Mouse (Mus musculus) heart, postnatal 14 days (tissue): Measurements from ENCODE around the gene Nxf1. TPM values are rescaled to one million over a fixed set of nuclear protein-coding genes. Genes with fewer than 3 reads are reported as not detected.
"Not testable (repeated sequence)": the region's sequence is repeated elsewhere in the genome, so short reads cannot be mapped to it uniquely, and the experiment has no call there.

Experiments
- DNase-seq, 2 experiments: peaks; one replicate each; pipeline ENCODE4 v3.0.0; 2021 to 2022
- intact Hi-C: fragments of 180-260 bp; cut with DNase I; formaldehyde crosslinking; loops from one replicate; pipeline ENCODE4 v1.15.1; 2025
- long read RNA-seq, 2 experiments: library from polyadenylated mRNA; stranded (forward); transcript quantifications; one replicate each; pipeline ENCODE4 v2.0.0; 2021
- total RNA-seq, 2 experiments: library from RNA; stranded (reverse); gene quantifications; 2 replicates each; pipeline ENCODE4 v1.2.3; 2021

Gene Nxf1
- total RNA-seq: 10 to 100 TPM; 59.3 to 59.5 TPM
- long read RNA-seq, experiment 1, full-length matches to known transcripts: 36 of 53 reads
- long read RNA-seq, experiment 1, partial matches to known transcripts: 15 of 53 reads
- long read RNA-seq, experiment 1, other reads (novel, unspliced or antisense): 2 of 53 reads
- long read RNA-seq, experiment 2, full-length matches to known transcripts: 23 of 38 reads
- long read RNA-seq, experiment 2, partial matches to known transcripts: 13 of 38 reads
- long read RNA-seq, experiment 2, other reads (novel, unspliced or antisense): 2 of 38 reads

GRCm38 (mm10) chr19:8756635-8757387 lies at the start of gene Nxf1:
Gene Nxf1 (plus strand): TSS chr19:8757073.
- intact Hi-C loops: no loop called here
- DNase-seq: peak; percentile 96

DNA sequence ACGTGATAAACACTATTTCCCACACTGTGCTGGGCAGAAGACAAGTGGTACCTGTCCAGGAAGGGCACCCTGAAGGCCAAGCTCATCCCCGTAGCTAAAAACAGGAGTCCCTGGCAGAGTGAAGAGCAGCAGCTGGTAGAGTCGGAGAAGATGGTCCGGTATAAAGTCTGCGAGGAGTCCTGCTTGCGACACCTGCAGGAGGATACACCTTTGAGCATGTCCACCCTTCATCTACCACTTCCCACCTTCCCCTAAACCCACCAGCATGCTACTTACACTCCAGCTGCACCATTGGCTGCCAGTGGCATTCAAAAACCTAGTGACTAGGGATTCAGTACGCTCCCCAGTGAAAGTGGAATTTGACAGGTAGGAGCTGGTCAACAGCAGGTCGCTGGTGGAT lies 47.9 kb upstream of the Nxf1 start:
- intact Hi-C loops: no loop called here
- DNase-seq: no peak

DNA sequence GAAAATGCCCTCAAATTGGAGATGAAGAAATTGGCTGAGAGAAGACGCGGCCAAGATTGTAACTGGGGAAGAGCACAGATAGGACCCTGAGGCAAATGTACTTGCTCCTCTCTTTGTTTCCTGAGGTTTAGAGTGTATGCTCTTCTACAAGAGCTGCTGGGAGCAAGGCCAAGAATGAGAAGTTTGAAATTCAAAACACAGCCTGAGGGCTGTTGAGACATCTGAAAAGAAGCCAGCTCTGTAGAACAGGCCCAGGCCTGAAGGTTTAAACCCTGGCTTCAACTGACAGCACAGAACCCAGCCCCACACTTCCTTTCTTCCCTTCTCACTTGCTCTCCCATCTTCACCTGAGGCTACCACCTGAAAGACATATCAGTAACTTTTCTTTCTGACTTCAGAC lies 46.8 kb upstream of the Nxf1 start:
- DNase-seq: peak in 1 of 2 experiments; percentile 25
- intact Hi-C loops: no loop called here

GRCm38 (mm10) chr19:8711506-8711905 lies 45.4 kb upstream of the Nxf1 start:
- intact Hi-C loops: no loop called here
- no peak for DNase-seq

DNA sequence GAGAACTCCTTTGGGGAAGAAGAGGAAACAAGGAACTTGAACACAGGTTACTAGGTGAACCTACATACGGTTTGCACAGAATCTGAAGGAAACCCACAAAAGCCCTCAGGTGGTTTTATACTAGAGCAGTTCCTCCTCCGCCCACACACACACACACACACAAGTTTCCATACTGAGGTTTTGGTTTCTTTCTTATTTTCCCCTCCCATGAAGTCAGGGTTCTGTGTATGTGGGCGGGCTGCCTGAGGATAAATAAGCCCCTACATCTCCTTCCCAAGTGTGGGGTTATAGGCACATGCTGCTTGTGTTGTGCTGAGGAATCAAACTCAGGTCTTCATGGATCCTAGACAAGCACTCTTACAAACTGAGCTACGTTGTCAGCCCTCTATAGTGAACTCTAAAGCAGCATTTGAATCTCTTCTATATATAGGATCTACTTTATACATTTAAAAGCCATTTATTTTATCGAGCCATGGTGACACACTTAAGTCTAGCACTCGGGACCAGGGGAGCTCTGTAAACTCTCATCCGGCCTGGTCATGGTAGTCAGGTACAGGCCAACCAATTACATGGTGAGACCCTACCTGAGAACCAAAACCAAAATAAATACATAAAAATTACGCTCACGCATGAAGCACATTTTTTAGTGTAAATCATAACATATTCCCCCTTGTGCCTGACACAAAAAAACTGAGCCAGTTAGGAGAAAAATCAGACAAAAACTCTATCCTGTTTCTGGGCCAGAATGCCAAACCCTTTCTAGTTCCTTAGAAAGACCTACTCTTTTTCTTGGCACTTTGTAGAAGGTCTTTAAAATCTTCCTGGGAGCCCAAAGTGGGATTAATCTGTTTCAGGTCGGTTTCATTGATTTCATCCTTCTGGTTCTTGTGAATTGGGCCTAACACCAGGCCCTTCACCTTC lies 44.7 kb upstream of the Nxf1 start:
- no peak for DNase-seq
- intact Hi-C loops: no loop called here

GRCm38 (mm10) chr19:8712870-8713305 lies 44.0 kb upstream of the Nxf1 start:
- peak; percentile 64 to 73 for DNase-seq
- intact Hi-C loops: no loop called here

DNA sequence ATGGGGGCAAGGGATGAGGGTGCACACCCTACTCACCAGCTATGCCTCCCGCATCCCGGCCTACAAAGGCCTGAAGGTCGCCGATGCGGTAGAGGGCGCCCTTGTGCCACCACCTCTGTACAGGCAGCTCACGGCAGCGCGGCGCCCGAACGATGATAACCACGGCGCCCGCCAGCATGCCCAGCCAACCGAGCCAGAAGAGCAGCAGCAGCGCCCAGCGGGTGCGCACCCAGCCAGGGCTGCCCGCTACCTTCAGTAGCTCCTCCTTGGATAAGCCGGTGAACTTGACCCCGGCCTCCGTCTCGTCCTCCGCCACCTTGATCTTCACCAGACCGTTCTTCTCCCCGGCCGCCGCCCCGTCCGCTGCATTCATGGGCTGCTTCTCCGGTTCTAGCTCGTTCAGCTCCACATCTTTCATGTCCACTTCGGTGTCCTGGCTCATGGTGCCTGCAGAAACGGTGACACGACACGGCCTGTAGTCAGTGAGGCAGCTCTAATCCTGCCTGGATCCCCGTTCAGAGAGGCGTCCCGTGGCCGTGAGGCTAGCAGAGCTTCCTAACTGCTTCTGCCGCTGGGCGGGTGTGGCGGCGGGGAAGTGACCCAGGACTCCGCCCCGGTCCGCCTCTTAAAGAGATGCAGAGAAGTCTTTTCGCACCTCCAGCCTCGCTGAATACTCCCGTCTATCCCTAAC lies 43.4 kb upstream of the Nxf1 start:
- peak; percentile 94 for DNase-seq
- intact Hi-C loops: no loop called here

- intact Hi-C loops: no loop called here
- no peak for DNase-seq
Measured at GRCm38 (mm10) chr19:8713997-8714652, 42.7 kb upstream of the Nxf1 start.

GRCm38 (mm10) chr19:8714653-8715481 lies 42.0 kb upstream of the Nxf1 start:
- DNase-seq: peak in 1 of 2 experiments; percentile 46
- intact Hi-C loops: loop anchor here (5.0 kb wide), 1 partner anchor 102 kb away; the partner anchor contains the start of gene Ttc9c

DNA sequence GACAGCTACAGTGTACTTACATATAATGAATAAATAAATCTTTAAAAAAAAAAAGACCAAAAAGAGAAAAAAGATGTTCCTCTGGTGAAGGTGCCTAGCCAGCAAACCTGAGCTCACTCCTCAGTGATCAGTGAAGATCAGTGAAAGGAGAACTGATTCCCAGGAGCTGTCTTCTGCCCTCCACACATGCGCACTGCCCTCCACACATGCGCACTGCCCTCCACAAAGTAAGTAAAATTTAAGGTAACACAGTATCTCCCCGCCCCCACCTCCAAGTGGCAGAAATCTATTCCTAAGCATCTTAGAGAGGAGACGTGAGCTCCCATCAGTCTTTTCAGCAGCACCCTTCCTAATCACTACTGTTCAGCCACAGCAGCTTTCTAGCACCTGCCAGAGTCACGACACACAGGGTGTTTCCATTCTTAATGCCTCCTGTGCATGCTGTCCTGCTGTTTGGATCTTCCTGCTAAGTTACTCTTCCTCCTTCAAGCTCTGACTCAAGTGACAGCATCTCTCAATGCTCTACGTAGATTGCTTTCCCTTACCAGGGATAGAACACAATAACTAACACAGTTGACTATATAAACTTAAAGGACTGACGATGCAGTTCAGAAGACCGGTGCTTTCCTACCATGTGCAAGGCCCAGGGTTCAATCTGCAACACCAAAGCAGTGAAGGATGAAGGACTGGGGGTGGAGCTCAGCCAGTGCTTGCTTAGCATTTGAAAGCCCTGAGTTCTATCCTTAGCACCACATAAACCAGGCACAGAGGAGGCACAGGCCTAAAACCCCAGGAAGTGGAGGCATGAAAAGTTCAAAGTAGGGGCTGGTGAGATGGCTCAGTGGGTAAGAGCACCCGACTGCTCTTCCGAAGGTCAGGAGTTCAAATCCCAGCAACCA lies 40.8 kb upstream of the Nxf1 start:
- intact Hi-C loops: loop anchor here (5.0 kb wide), 1 partner anchor 101 kb away; the partner anchor contains the start of gene Ttc9c

GRCm38 (mm10) chr19:8716767-8717475 lies 40.0 kb upstream of the Nxf1 start:
- no peak for DNase-seq
- intact Hi-C loops: loop anchor here (5.0 kb wide), 1 partner anchor 100 kb away; the partner anchor contains the start of gene Ttc9c

More for the DNA sequence above, 40.8 kb upstream of the Nxf1 start:
- no peak for DNase-seq

GRCm38 (mm10) chr19:8718357-8718756 lies 38.5 kb upstream of the Nxf1 start:
- peak; percentile 70 to 78 for DNase-seq
- intact Hi-C loops: loop anchor here (5.0 kb wide), 1 partner anchor 99 kb away; the partner anchor contains the start of gene Ttc9c

- intact Hi-C loops: loop anchor here (5.0 kb wide), 1 partner anchor 98 kb away; the partner anchor contains the start of gene Ttc9c
- not testable (repeated sequence) for DNase-seq
Measured at GRCm38 (mm10) chr19:8719037-8719436, 37.8 kb upstream of the Nxf1 start.

GRCm38 (mm10) chr19:8721378-8721777 lies 35.5 kb upstream of the Nxf1 start:
- intact Hi-C loops: loop anchor here (10.0 kb wide), 1 partner anchor 383 kb away; no protein-coding TSS in a partner anchor

DNA sequence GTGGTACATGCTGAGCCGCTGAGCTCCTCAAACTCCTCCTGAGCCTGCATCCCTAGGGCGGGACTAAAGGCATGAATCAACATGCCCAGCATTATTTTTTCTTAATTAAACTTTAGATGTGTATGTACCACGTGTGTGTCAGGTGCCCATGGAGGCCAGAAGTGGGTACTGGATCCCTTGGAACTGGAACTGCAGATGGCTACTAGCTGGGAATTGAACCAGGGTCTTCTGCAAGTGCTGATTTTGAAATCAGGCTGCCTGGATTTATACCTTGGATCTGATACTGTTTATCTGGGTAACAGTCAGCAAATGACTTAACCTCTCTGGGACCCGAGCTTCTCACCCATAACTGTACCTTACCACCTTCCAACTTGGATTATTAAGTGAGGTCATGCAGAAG lies 34.9 kb upstream of the Nxf1 start:
- no peak for DNase-seq
- intact Hi-C loops: loop anchor here (10.0 kb wide), 1 partner anchor 383 kb away; no protein-coding TSS in a partner anchor

More at GRCm38 (mm10) chr19:8721378-8721777, 35.5 kb upstream of the Nxf1 start:
- no peak for DNase-seq

- intact Hi-C loops: loop anchor here (10.0 kb wide), 1 partner anchor 382 kb away; no protein-coding TSS in a partner anchor
- DNase-seq: no peak
Measured at GRCm38 (mm10) chr19:8722559-8722906, 34.3 kb upstream of the Nxf1 start.
